Comparison of ENCODE assay signal across 10 mouse cellular contexts in the genomic region with DNA sequence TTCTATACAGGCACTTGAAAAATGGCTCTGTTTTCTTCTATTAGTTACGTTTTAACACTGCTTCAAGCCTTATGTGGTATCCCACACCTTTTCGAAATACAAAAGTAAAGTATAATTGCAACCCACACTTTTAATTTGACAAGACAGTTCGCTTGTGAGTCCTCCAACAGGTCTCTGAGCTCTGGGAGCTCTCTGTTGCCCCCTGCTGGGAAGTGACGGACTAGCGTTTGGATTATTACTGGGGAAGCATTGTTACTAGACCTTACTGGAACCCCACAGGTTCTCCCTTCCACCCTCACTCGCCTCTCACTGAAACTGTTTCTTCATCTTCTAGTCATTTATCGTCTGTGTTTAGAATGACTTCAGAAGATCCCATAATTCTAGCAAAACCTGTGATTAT. TPM values are rescaled to one million over a fixed set of nuclear protein-coding genes. Genes with fewer than 3 reads are reported as not detected.
DNase-seq lines count a peak whose midpoint lies in the region; ATAC-seq and TF ChIP-seq lines count a peak whose summit lies in the region.
"Had no signal": no experiment of that assay in that cellular context is flagged by ENCODE, and none has a peak within 500 bp of the region (broad histone marks: within the 10 kb centered on the region; RNA-seq: fewer than 3 reads in every experiment).

No protein-coding gene starts in this region.

- no peaks in the 10 kb centered on the region for H3K9me3 ChIP-seq in heart, embryonic 11.5 days (replicated peaks; ENCODE audit: control insufficient read depth, low read length)
- no peaks in the 10 kb centered on the region for H3K9me3 ChIP-seq in ES-E14 (ENCODE audit: control insufficient read depth, insufficient read depth, low read depth, low read length)
- H3K9me3 ChIP-seq in neural tube, embryonic 11.5 days (ENCODE audit: control insufficient read depth, low read length) = no peaks in the 10 kb centered on the region
- H3K9me3 ChIP-seq: embryonic facial prominence, embryonic 13.5 days had no signal

- no peak for ATAC-seq in heart, embryonic 11.5 days (replicated peaks; ENCODE audit: insufficient number of reproducible peaks, low FRiP score, low TSS enrichment)
- peak; percentile 86 for ATAC-seq in granulocyte monocyte progenitor cell, adult 5-6 weeks (replicated peaks; ENCODE audit: poor library complexity, severe bottlenecking)
- no peak for ATAC-seq in neural tube, embryonic 11.5 days (ENCODE audit: insufficient read depth, low FRiP score, low TSS enrichment)

- H3K27me3 ChIP-seq in heart, embryonic 11.5 days (ENCODE audit: control insufficient read depth, insufficient read depth, low read length) = no peaks in the 10 kb centered on the region
- H3K27me3 ChIP-seq in neural tube, embryonic 11.5 days (ENCODE audit: control insufficient read depth, insufficient read depth, low read length) = peaks cover 2% of the 10 kb centered on the region; the same call in 1 of the 2 replicates
- H3K27me3 ChIP-seq: embryonic facial prominence, embryonic 13.5 days had no signal

- no peak overlapping the region for H3K27ac ChIP-seq in heart, embryonic 11.5 days (ENCODE audit: low read depth, low read length)
- H3K27ac ChIP-seq in ES-E14 (ENCODE audit: insufficient read depth, low read depth, low read length, poor library complexity, severe bottlenecking) = no peak overlapping the region
- H3K27ac ChIP-seq in neural tube, embryonic 11.5 days (ENCODE audit: low read depth, low read length) = no peak overlapping the region
- H3K27ac ChIP-seq: embryonic facial prominence, embryonic 13.5 days; macrophage had no signal

- no peaks in the 10 kb centered on the region for H3K36me3 ChIP-seq in heart, embryonic 11.5 days (ENCODE audit: control insufficient read depth, insufficient read depth, low read length)
- no peaks in the 10 kb centered on the region for H3K36me3 ChIP-seq in ES-E14 (ENCODE audit: control insufficient read depth, insufficient read depth, low read length, poor library complexity, severe bottlenecking)
- no peaks in the 10 kb centered on the region for H3K36me3 ChIP-seq in neural tube, embryonic 11.5 days (ENCODE audit: control insufficient read depth, insufficient read depth, low read length)
- H3K36me3 ChIP-seq: embryonic facial prominence, embryonic 13.5 days had no signal

- H3K4me2 ChIP-seq in heart, embryonic 11.5 days = no peak overlapping the region
- H3K4me2 ChIP-seq in neural tube, embryonic 11.5 days (ENCODE audit: low read depth) = no peak overlapping the region
- H3K4me2 ChIP-seq: embryonic facial prominence, embryonic 13.5 days had no signal

- in situ Hi-C loops in ES-E14 (cut with MboI; ENCODE audit: low sequenced_read_pairs in 2 of 2, unreplicated experiment in 2 of 2) = loop anchor here (25.0 kb wide), 1 partner anchor 369 kb away; a partner anchor contains a TSS

- no peak overlapping the region for H3K9ac ChIP-seq in heart, embryonic 11.5 days (ENCODE audit: low read depth, low read length)
- H3K9ac ChIP-seq in ES-E14 (ENCODE audit: insufficient read depth, low read depth, low read length, poor library complexity, severe bottlenecking) = no peak overlapping the region
- H3K9ac ChIP-seq in neural tube, embryonic 11.5 days (ENCODE audit: low read length) = no peak overlapping the region
- H3K9ac ChIP-seq: embryonic facial prominence, embryonic 13.5 days had no signal

- peak; percentile 13 to 63 for DNase-seq in heart, adult 18-20 months
- DNase-seq in ES-E14 (ENCODE audit: low read depth, low spot score) = peak; percentile 64
- DNase-seq in cerebellum, adult 8-10 months = peak; percentile 29
- DNase-seq in left cerebral cortex, adult 11 months (ENCODE audit: low spot score) = peak; percentile 37
- peak; percentile 56 for DNase-seq in neural tube, embryonic 11.5 days (ENCODE audit: low spot score)
- DNase-seq in thymus, postnatal 25 days = peak; percentile 66

- H3K4me1 ChIP-seq in heart, embryonic 11.5 days (ENCODE audit: control insufficient read depth, insufficient read depth, low read length) = no peaks in the 10 kb centered on the region
- H3K4me1 ChIP-seq in ES-E14 (ENCODE audit: control insufficient read depth in 2 of 2, insufficient read depth in 2 of 2, low read length in 2 of 2, poor library complexity in 1 of 2) = no peaks in the 10 kb centered on the region
- no peaks in the 10 kb centered on the region for H3K4me1 ChIP-seq in neural tube, embryonic 11.5 days (ENCODE audit: control insufficient read depth, insufficient read depth, low read length)
- H3K4me1 ChIP-seq: embryonic facial prominence, embryonic 13.5 days had no signal

- WGBS in heart, embryonic 11.5 days (ENCODE audit: insufficient replicate concordance) = 44% methylated on average over 7 of the region's 7 CpGs
- 53% methylated on average over 7 of the region's 7 CpGs for WGBS in neural tube, embryonic 11.5 days

- no peak overlapping the region for H3K4me3 ChIP-seq in heart, embryonic 11.5 days (ENCODE audit: low read depth, low read length)
- H3K4me3 ChIP-seq in ES-E14 (ENCODE audit: insufficient read depth in 1 of 2, low read depth in 1 of 2, low read length in 2 of 2, poor library complexity in 1 of 2, severe bottlenecking in 1 of 2) = no peak overlapping the region
- H3K4me3 ChIP-seq in neural tube, embryonic 11.5 days (ENCODE audit: low read depth, low read length) = no peak overlapping the region
- H3K4me3 ChIP-seq: embryonic facial prominence, embryonic 13.5 days had no signal

TF ChIP-seq in ES-E14, 5 proteins besides CTCF, POLR2A, EP300 and RAD21:
- TF ChIP-seq HCFC1 (IDR thresholded peaks at IDR 0.05; ENCODE audit: borderline replicate concordance, insufficient read depth, low read length) (no peak), CHD2 (IDR thresholded peaks at IDR 0.05; ENCODE audit: low read depth, low read length) (no peak), ZNF384 (IDR thresholded peaks at IDR 0.05; ENCODE audit: low read depth, low read length) (no peak), MAFK (IDR thresholded peaks at IDR 0.05; ENCODE audit: insufficient read depth, low read depth, low read length) (no peak), ZC3H11A (IDR thresholded peaks at IDR 0.05; ENCODE audit: borderline replicate concordance, low read depth, low read length) (no peak)

RNA-seq across cellular contexts. Expression of a gene that starts 34.4 kb away (rescaled TPM):
- total RNA-seq in heart, adult 18-20 months (2021) = under 1 TPM; 0.32 to 0.72 TPM
- 0.15 and 0.43 TPM in 2 replicates for polyA plus RNA-seq in heart, embryonic 11.5 days (2014; fragmentation: Nextera tagmentation; extraction: Ambion mirVana)
- 0.11 and 0.22 TPM in 2 replicates for total RNA-seq in ES-E14 (2012; rRNA removed)
- 0.97 TPM in 1 of 2 replicates, not detected in the other for total RNA-seq in granulocyte monocyte progenitor cell, adult 5-6 weeks (2014; fragmentation: Nextera tagmentation)
- total RNA-seq in granulocyte monocyte progenitor cell, adult 5-6 weeks (2017) = 0.30 and 1.6 TPM in 2 replicates
- polyA plus RNA-seq in neural tube, embryonic 11.5 days (2014; fragmentation: Nextera tagmentation; extraction: Ambion mirVana) = 0.08 and 0.15 TPM in 2 replicates
- polyA plus RNA-seq: macrophage had no signal

RNA-seq across cellular contexts. Expression of a gene that starts 34.6 kb away (rescaled TPM):
- 10 to 100 TPM; 12.1 to 13.5 TPM for total RNA-seq in heart, adult 18-20 months (2021)
- 6.1 and 7.4 TPM in 2 replicates for polyA plus RNA-seq in heart, embryonic 11.5 days (2014; fragmentation: Nextera tagmentation; extraction: Ambion mirVana)
- total RNA-seq in ES-E14 (2012; rRNA removed) = 8.9 and 10.1 TPM in 2 replicates
- 86.8 and 89.8 TPM in 2 replicates for total RNA-seq in granulocyte monocyte progenitor cell, adult 5-6 weeks (2014; fragmentation: Nextera tagmentation)
- 61.6 and 69.9 TPM in 2 replicates for total RNA-seq in granulocyte monocyte progenitor cell, adult 5-6 weeks (2017)
- polyA plus RNA-seq in neural tube, embryonic 11.5 days (2014; fragmentation: Nextera tagmentation; extraction: Ambion mirVana) = 6.7 and 8.8 TPM in 2 replicates
